Comparison of ENCODE assay signal across 11 mouse cellular contexts in the genomic region with DNA sequence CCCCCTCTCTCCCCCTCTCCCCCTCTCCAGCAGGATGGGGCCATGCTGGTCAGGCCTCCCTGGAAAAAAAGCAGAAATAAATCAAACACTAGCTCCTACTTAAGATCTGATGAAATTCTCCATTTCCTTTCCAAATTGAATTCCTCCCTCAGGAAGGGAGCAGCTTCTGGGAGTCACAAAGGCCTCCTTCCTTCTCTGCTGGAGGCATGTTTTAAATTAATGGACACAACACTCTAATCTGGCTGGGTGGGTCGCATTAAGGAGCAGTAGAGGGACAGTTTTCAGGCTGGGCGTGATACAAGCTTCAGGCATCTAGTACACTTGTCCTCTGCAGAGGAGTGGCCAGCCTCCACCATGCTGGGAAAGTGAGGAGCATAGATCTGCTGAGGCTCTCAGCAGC.
DNase-seq lines count a peak whose midpoint lies in the region; ATAC-seq lines count a peak whose summit lies in the region.
"Had no signal": no experiment of that assay in that cellular context is flagged by ENCODE, and none has a peak within 500 bp of the region (broad histone marks: within the 10 kb centered on the region; RNA-seq: fewer than 3 reads in every experiment).

No protein-coding gene starts in this region.

- H3K4me2 ChIP-seq in hindbrain, embryonic 11.5 days (replicated peaks; ENCODE audit: low read depth, low read length) = no peak overlapping the region
- no peak overlapping the region for H3K4me2 ChIP-seq in embryonic facial prominence, embryonic 13.5 days
- H3K4me2 ChIP-seq in lung, embryonic 16.5 days (ENCODE audit: low read depth, low read length) = no peak overlapping the region
- no peak overlapping the region for H3K4me2 ChIP-seq in liver, embryonic 12.5 days
- H3K4me2 ChIP-seq: liver, embryonic 13.5 days had no signal

- no peak overlapping the region for H3K4me3 ChIP-seq in hindbrain, embryonic 10.5 days
- H3K4me3 ChIP-seq in hindbrain, embryonic 11.5 days (ENCODE audit: low read depth, low read length) = no peak overlapping the region
- H3K4me3 ChIP-seq in embryonic facial prominence, embryonic 13.5 days = no peak overlapping the region
- H3K4me3 ChIP-seq in lung, embryonic 16.5 days (ENCODE audit: low read length) = no peak overlapping the region
- H3K4me3 ChIP-seq in liver, embryonic 12.5 days = no peak overlapping the region
- H3K4me3 ChIP-seq: liver, embryonic 13.5 days had no signal

- WGBS in hindbrain, embryonic 10.5 days = 54% methylated on average over 2 of the region's 2 CpGs
- 66% methylated on average over 2 of the region's 2 CpGs for whole genome bisulfite sequencing in hindbrain, embryonic 11.5 days
- 22% methylated on average over 2 of the region's 2 CpGs for WGBS in embryonic facial prominence, embryonic 13.5 days
- WGBS in lung, embryonic 16.5 days = 13% methylated on average over 2 of the region's 2 CpGs
- 64% methylated on average over 2 of the region's 2 CpGs for WGBS in liver, embryonic 12.5 days (ENCODE audit: insufficient replicate concordance)

- no peaks in the 10 kb centered on the region for H3K27me3 ChIP-seq in hindbrain, embryonic 10.5 days (ENCODE audit: insufficient read depth, poor library complexity, severe bottlenecking)
- no peaks in the 10 kb centered on the region for H3K27me3 ChIP-seq in hindbrain, embryonic 11.5 days (ENCODE audit: control insufficient read depth, insufficient read depth, low read length)
- H3K27me3 ChIP-seq in embryonic facial prominence, embryonic 13.5 days = no peaks in the 10 kb centered on the region
- no peaks in the 10 kb centered on the region for H3K27me3 ChIP-seq in lung, embryonic 16.5 days (ENCODE audit: control insufficient read depth, insufficient read depth, low read depth, low read length)
- no peaks in the 10 kb centered on the region for H3K27me3 ChIP-seq in liver, embryonic 12.5 days (replicated peaks)
- H3K27me3 ChIP-seq: liver, embryonic 13.5 days had no signal

- no peaks in the 10 kb centered on the region for H3K9me3 ChIP-seq in hindbrain, embryonic 10.5 days
- no peaks in the 10 kb centered on the region for H3K9me3 ChIP-seq in hindbrain, embryonic 11.5 days (ENCODE audit: control insufficient read depth, low read length)
- H3K9me3 ChIP-seq in embryonic facial prominence, embryonic 13.5 days = no peaks in the 10 kb centered on the region; the same call in 1 of the 2 replicates
- H3K9me3 ChIP-seq in lung, embryonic 16.5 days (ENCODE audit: control insufficient read depth, low read length) = no peaks in the 10 kb centered on the region
- H3K9me3 ChIP-seq in liver, embryonic 12.5 days (replicated peaks) = no peaks in the 10 kb centered on the region
- H3K9me3 ChIP-seq: liver, embryonic 13.5 days had no signal

- ATAC-seq in hindbrain, embryonic 11.5 days (ENCODE audit: low FRiP score) = no peak
- ATAC-seq in embryonic facial prominence, embryonic 13.5 days (ENCODE audit: insufficient number of reproducible peaks, insufficient read depth, low FRiP score, low TSS enrichment, low read depth) = no peak
- ATAC-seq in lung, embryonic 16.5 days (ENCODE audit: low read depth) = peak; percentile 78
- ATAC-seq in liver, embryonic 12.5 days = no peak
- ATAC-seq in inflammation-experienced regulatory T-cells, adult 6 months = no peak

- DNase-seq in hindbrain, embryonic 10.5 days (ENCODE audit: low spot score) = no peak
- DNase-seq in hindbrain, embryonic 11.5 days (ENCODE audit: low spot score) = no peak
- DNase-seq in kidney, adult 9 months = peak; percentile 69
- no peak for DNase-seq in layer of hippocampus, adult 18-20 months (ENCODE audit: low spot score in 2 of 2)
- DNase-seq: adrenal gland, postnatal 25 days; liver, embryonic 13.5 days; thymus, postnatal 25 days had no signal

- H3K9ac ChIP-seq in hindbrain, embryonic 11.5 days (ENCODE audit: low read depth, low read length) = no peak overlapping the region
- no peak overlapping the region for H3K9ac ChIP-seq in embryonic facial prominence, embryonic 13.5 days
- H3K9ac ChIP-seq in lung, embryonic 16.5 days (ENCODE audit: low read length) = no peak overlapping the region
- no peak overlapping the region for H3K9ac ChIP-seq in liver, embryonic 12.5 days
- H3K9ac ChIP-seq: liver, embryonic 13.5 days had no signal

- H3K4me1 ChIP-seq in hindbrain, embryonic 10.5 days (replicated peaks) = peaks cover 10% of the 10 kb centered on the region
- H3K4me1 ChIP-seq in hindbrain, embryonic 11.5 days (replicated peaks; ENCODE audit: control insufficient read depth, insufficient read depth, low read length) = no peaks in the 10 kb centered on the region
- H3K4me1 ChIP-seq in embryonic facial prominence, embryonic 13.5 days = peaks cover 27% of the 10 kb centered on the region
- peaks cover 15% of the 10 kb centered on the region; the same call in 1 of the 2 replicates for H3K4me1 ChIP-seq in lung, embryonic 16.5 days (replicated peaks; ENCODE audit: control insufficient read depth, insufficient read depth, low read length)
- H3K4me1 ChIP-seq in liver, embryonic 12.5 days = peaks cover 15% of the 10 kb centered on the region

- H3K36me3 ChIP-seq in hindbrain, embryonic 10.5 days = no peaks in the 10 kb centered on the region
- H3K36me3 ChIP-seq in hindbrain, embryonic 11.5 days (ENCODE audit: control insufficient read depth, insufficient read depth, low read length) = no peaks in the 10 kb centered on the region
- no peaks in the 10 kb centered on the region for H3K36me3 ChIP-seq in embryonic facial prominence, embryonic 13.5 days
- no peaks in the 10 kb centered on the region for H3K36me3 ChIP-seq in lung, embryonic 16.5 days (ENCODE audit: control insufficient read depth, insufficient read depth, low read length)
- 0 out of 2 replicates have a peak, but pooled peaks cover 3% of the 10 kb centered on the region for H3K36me3 ChIP-seq in liver, embryonic 12.5 days
- H3K36me3 ChIP-seq: liver, embryonic 13.5 days had no signal

- peak overlapping the region; percentile 29; the same call in 1 of the 2 replicates for H3K27ac ChIP-seq in hindbrain, embryonic 10.5 days
- H3K27ac ChIP-seq in hindbrain, embryonic 11.5 days (ENCODE audit: low read depth, low read length) = no peak overlapping the region
- peak overlapping the region; percentile 58; the same call in 1 of the 2 replicates for H3K27ac ChIP-seq in embryonic facial prominence, embryonic 13.5 days
- H3K27ac ChIP-seq in lung, embryonic 16.5 days (ENCODE audit: low read length) = peak overlapping the region; percentile 1; the same call in 1 of the 2 replicates
- H3K27ac ChIP-seq in liver, embryonic 12.5 days = no peak overlapping the region
- H3K27ac ChIP-seq: liver, embryonic 13.5 days had no signal

Comparison
In these comparisons a context has a peak if more than half of its experiments do, and no peak if none do; other contexts are left out.
1. H3K27ac ChIP-seq: peak in hindbrain, embryonic 10.5 days (single experiment), embryonic facial prominence, embryonic 13.5 days (single experiment) and lung, embryonic 16.5 days (single experiment); none in hindbrain, embryonic 11.5 days (single experiment) and liver, embryonic 12.5 days (single experiment).